Mouse (Mus musculus): ENCODE data around the gene Efl1. TPM values are rescaled to one million over a fixed set of nuclear protein-coding genes. Genes with fewer than 3 reads are reported as not detected.

Gene Efl1
- 20.3 and 22.7 TPM in 2 replicates for polyA plus RNA-seq (2015; fragmentation: Nextera tagmentation; extraction: Ambion mirVana)

DNA sequence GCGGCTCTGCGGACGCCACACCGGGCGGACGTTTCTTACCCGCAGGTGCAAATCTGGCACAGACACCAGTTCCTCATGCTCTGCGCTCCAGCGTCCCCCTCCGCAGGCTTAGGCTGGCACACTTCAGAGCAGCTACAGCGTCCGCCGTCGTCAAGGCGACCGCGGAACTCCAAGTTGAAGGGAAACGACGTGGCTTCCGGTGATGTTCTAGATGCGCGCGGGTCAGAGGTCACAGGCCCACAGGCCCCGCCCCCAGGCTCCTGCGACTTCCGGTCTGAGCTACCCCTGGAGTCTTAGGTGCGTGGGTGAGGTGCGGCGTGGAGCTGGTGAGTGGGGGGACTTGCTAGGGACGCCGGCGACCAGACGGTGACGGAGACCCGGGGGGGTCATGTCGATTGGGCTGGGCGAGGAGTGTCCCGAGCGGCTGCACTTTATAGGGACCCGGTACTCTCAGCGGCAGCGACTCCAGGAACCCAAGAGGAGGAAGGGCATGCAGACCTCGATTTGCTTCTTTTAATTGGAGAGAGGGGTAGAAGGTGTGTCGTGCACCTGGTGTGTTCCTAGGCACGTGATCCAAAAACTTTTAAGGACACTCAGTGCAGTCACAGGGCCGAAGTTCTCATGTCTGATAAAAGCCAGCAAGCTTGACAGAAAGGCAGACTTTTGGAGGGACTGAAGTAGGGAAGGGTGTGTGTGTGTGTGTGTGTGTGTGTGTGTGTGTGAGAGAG is at the start of gene Efl1, which contains the start of gene Saxo2:
Gene Efl1, plus strand, starts transcription at position 262 of the 728 bp plus-strand sequence.
Gene Saxo2, minus strand, starts transcription at position 176 of the 728 bp plus-strand sequence.
- H3K4me2 ChIP-seq: peak within 1 kb of the TSS; percentile 63
- no peaks in the 10 kb centered on the region for H3K27me3 ChIP-seq
- peak within 1 kb of the TSS; percentile 55 for H3K4me3 ChIP-seq
- peak; percentile 90 for ATAC-seq (ENCODE audit: insufficient number of reproducible peaks, low FRiP score, low TSS enrichment, low read depth)
- peaks cover 7% of the 10 kb centered on the region; the same call in 1 of the 2 replicates for H3K36me3 ChIP-seq
- H3K9ac ChIP-seq: peak within 1 kb of the TSS; percentile 55
- under 1% methylated on average over 46 of the region's 46 CpGs for WGBS
- H3K27ac ChIP-seq: peak within 1 kb of the TSS; percentile 54
- H3K4me1 ChIP-seq: peaks cover 10% of the 10 kb centered on the region
- H3K9me3 ChIP-seq: no peaks in the 10 kb centered on the region

DNA sequence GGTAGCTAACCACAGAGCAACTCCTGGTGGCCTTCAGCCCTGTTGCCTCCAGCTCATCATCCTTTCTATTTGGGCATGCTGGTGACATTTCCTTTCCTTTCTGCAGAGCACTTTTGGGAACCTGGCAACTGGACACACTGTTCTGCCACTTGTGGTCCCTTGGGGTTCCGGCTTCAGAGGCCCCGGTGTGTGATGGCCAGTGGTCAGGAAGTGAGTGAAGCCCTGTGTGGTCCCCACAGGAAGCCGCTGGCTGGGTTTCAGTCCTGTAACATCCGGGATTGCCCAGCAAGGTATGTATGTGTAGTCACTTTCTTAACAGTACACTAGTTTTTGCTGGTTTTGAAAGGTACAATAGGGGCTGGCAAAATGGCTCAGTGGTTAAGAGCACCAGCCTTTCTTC is 46.4 kb upstream of the Efl1 start:
- Histone ChIP-seq H3K27me3 (no peaks in the 10 kb centered on the region), H3K27ac (no peak overlapping the region), H3K4me3 (no peak overlapping the region), H3K4me2 (no peak overlapping the region), H3K9ac (no peak overlapping the region), H3K9me3 (no peaks in the 10 kb centered on the region), H3K4me1 (no peaks in the 10 kb centered on the region; the same call in 1 of the 2 replicates), H3K36me3 (0 out of 2 replicates have a peak, but pooled peaks cover 5% of the 10 kb centered on the region)
- no peak for ATAC-seq (ENCODE audit: insufficient number of reproducible peaks, low FRiP score, low TSS enrichment, low read depth)
- WGBS: 80% methylated on average over 4 of the region's 4 CpGs

DNA sequence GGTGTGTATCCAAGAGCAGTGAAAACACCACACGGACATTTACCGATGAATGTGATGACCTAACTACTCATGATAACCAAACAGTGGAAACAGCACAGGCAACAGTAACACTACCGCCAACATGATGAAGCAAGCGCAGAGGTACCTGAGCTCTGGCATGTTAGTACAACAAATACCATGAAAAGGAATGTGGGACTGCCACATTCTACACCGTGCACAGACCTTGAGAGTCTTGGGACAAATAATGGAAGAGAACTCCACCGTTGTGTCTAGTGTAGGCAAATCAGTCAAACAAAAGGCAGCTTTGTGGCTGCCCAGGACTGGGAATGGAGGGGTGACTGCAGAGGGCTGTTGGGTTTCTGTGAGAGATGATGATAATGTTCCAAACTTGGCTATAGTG is 43.0 kb upstream of the Efl1 start:
- ATAC-seq (ENCODE audit: insufficient number of reproducible peaks, low FRiP score, low TSS enrichment, low read depth): no peak
- 77% methylated on average over 6 of the region's 6 CpGs for WGBS
- Histone ChIP-seq H3K4me1 (no peaks in the 10 kb centered on the region; the same call in 1 of the 2 replicates), H3K27me3 (no peaks in the 10 kb centered on the region), H3K36me3 (0 out of 2 replicates have a peak, but pooled peaks cover 5% of the 10 kb centered on the region), H3K4me3 (no peak overlapping the region), H3K9ac (no peak overlapping the region), H3K27ac (no peak overlapping the region), H3K4me2 (no peak overlapping the region), H3K9me3 (no peaks in the 10 kb centered on the region)

DNA sequence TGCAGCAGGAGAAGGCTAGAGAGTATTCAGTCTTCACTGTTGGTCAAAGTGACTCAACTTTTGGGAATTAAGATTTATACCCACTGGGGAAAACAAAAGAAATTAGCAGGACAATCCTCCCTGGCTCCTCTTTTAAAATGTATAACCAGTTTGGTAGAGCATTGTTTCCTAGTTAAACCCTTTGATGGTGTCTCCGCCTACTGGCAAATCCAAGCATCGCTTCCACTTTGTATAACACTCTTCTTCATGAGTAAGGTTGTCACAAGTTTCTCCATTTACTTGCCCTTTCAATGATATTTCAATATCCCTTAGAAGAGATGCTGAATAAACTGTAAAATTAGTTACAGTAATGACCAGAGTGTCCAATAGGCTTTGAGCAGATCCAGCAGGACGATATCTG is 38.8 kb upstream of the Efl1 start:
- Histone ChIP-seq H3K4me3 (no peak overlapping the region), H3K9ac (no peak overlapping the region), H3K9me3 (no peaks in the 10 kb centered on the region), H3K4me1 (no peaks in the 10 kb centered on the region), H3K4me2 (no peak overlapping the region), H3K27ac (no peak overlapping the region), H3K27me3 (no peaks in the 10 kb centered on the region), H3K36me3 (no peaks in the 10 kb centered on the region)
- ATAC-seq (ENCODE audit: insufficient number of reproducible peaks, low FRiP score, low TSS enrichment, low read depth): no peak
- WGBS: 71% methylated on average over 3 of the region's 3 CpGs

DNA sequence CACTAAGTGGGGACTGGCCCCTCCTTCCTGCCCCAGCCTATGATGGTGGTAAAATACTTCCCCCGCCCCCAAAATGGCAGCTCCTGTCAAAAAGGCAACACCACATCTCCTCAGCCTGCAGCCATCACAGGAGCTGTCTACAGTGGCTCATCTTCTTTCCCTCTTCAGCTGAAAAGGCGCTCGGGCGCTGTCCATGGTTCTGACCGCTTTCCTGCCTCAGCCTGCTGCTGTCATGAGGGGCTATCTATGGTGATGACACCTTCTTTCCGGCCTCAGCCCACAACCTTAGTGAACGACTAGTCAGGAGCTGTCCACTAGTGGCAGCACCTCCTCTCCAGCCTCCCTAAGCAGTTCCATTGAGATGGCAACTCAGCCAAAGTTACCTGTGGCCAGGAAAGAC is 23.1 kb upstream of the Efl1 start:
- H3K27ac ChIP-seq: no peak overlapping the region
- H3K4me3 ChIP-seq: no peak overlapping the region
- H3K27me3 ChIP-seq: no peaks in the 10 kb centered on the region
- H3K9ac ChIP-seq: no peak overlapping the region
- no peak overlapping the region for H3K4me2 ChIP-seq
- H3K36me3 ChIP-seq: no peaks in the 10 kb centered on the region
- WGBS: 13% methylated on average over 7 of the region's 7 CpGs
- H3K4me1 ChIP-seq: no peaks in the 10 kb centered on the region
- no peaks in the 10 kb centered on the region for H3K9me3 ChIP-seq
- ATAC-seq (ENCODE audit: insufficient number of reproducible peaks, low FRiP score, low TSS enrichment, low read depth): no peak

DNA sequence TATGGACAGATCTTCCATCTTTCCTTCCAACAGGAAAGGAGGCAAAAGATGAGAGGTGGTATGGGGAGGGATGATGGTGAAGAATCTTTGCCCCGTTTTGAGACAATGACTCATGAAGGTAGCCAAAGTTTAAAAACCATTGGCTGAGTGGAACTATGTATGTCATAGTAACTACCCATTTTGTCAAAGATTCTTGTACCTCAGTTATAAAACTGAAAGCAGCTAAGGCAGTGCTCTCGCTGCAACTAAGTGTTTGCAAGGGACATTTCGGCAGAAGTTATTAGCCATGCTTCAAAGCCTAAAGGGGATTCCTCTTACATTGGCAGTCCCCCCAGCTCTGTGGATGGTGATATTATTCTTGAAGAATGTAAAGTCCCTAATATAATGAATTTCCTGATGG is 1.2 kb upstream of the Efl1 start:
- Histone ChIP-seq H3K9me3 (no peaks in the 10 kb centered on the region), H3K9ac (no peak overlapping the region), H3K4me3 (no peak overlapping the region), H3K27me3 (no peaks in the 10 kb centered on the region), H3K4me1 (peaks cover 10% of the 10 kb centered on the region), H3K36me3 (peaks cover 3% of the 10 kb centered on the region; the same call in 1 of the 2 replicates), H3K27ac (no peak overlapping the region), H3K4me2 (no peak overlapping the region)
- WGBS: 87% methylated on average over 3 of the region's 3 CpGs
- ATAC-seq (ENCODE audit: insufficient number of reproducible peaks, low FRiP score, low TSS enrichment, low read depth): no peak

DNA sequence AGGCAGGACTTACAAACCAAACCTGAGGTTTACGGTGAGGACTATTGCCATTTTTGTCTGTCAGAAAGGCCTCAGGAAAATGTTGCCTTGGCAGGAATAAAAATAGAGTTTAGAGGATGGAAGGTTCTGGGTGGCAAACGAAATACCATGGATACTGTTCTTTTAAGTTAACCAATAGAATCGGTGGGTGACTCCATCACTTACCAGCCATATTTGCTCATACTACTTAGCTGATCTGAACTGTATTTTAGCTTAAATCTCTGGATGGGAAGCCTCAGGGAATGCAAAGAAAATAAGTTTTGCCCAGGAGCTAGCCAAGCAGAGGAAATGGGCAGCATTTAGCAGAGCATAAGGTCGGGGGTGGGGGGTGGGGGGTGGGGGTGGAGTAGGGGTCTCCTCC is 505 bp upstream of the Efl1 start:
- peak overlapping the region; percentile 55 for H3K4me3 ChIP-seq
- H3K4me1 ChIP-seq: peaks cover 10% of the 10 kb centered on the region
- H3K27me3 ChIP-seq: no peaks in the 10 kb centered on the region
- whole genome bisulfite sequencing: 29% methylated on average over 4 of the region's 4 CpGs
- peaks cover 4% of the 10 kb centered on the region; the same call in 1 of the 2 replicates for H3K36me3 ChIP-seq
- no peaks in the 10 kb centered on the region for H3K9me3 ChIP-seq
- peak overlapping the region; percentile 63 for H3K4me2 ChIP-seq
- ATAC-seq (ENCODE audit: insufficient number of reproducible peaks, low FRiP score, low TSS enrichment, low read depth): no peak; the same call in 1 of the 2 replicates
- no peak overlapping the region for H3K27ac ChIP-seq
- H3K9ac ChIP-seq: peak overlapping the region; percentile 55; the same call in 1 of the 2 replicates

DNA sequence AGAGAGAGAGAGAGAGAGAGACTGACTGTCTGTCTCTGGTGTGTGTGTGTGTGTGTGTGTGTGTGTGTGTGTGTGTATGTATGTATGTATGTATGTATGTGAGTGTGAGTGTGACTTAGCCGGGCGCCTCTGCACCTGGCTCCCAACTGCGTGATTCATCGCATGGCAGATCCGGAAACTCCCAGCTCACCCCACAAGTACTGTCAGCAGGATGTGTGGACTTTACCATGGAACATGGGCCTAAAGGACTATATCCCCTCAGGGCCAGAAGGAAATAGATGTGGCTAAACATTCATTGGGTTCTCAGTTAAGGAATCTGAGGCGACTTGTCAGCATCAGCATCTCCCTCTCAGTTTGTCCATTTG is 649 bp downstream of the Efl1 start:
- H3K4me2 ChIP-seq: peak overlapping the region; percentile 63
- no peak for ATAC-seq (ENCODE audit: insufficient number of reproducible peaks, low FRiP score, low TSS enrichment, low read depth)

DNA sequence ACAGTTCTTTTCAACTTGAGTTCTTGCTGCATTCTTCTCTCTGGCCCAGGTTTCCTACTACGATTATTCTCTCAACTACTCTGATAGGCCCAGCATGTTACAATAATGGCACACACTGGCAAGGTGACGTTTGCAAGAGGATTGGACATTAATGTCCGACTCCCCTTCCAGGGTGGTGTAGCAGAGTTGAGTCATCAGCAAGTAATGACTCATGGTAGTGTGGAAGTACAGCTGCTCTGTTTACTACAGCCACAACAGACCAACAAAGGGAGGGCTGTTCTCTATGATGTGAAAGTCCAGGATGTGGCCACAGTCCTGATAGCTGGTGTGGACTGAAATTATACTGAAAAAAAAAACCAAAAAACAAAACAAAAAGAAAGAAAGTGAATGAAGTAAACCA is 16.2 kb downstream of the Efl1 start:
- no peaks in the 10 kb centered on the region for H3K9me3 ChIP-seq
- H3K36me3 ChIP-seq: peaks cover 32% of the 10 kb centered on the region
- no peak for ATAC-seq (ENCODE audit: insufficient number of reproducible peaks, low FRiP score, low TSS enrichment, low read depth)
- no peaks in the 10 kb centered on the region for H3K27me3 ChIP-seq
- H3K4me3 ChIP-seq: no peak overlapping the region
- no peak overlapping the region for H3K27ac ChIP-seq
- no peak overlapping the region for H3K4me2 ChIP-seq
- 82% methylated on average over 3 of the region's 3 CpGs for WGBS
- H3K4me1 ChIP-seq: no peaks in the 10 kb centered on the region
- no peak overlapping the region for H3K9ac ChIP-seq

More for the DNA sequence above, 649 bp downstream of the Efl1 start:
- Histone ChIP-seq H3K36me3 (peaks cover 7% of the 10 kb centered on the region; the same call in 1 of the 2 replicates), H3K4me3 (peak overlapping the region; percentile 55), H3K4me1 (peaks cover 10% of the 10 kb centered on the region), H3K27me3 (no peaks in the 10 kb centered on the region), H3K9ac (peak overlapping the region; percentile 55), H3K27ac (no peak overlapping the region), H3K9me3 (no peaks in the 10 kb centered on the region)
- 26% methylated on average over 6 of the region's 6 CpGs for WGBS

DNA sequence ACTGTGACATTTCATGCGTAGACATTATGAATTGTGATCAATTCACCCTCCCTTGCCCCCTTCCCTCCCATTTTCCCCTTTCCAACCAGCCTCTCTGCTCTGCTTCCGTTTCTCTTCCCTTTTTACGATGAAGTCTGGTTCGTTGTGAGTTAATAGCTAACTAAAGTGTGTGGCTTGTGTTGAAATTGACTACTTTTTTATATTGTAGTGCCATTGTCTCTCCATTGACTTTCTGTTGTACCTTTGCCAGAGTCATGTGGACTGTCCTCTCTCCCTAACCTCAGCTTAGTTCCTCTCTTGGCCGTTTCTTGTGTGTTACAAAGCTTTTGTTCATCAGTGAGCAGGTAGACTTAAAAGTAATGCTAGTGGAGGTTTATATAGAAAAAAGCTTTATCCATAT is 27.6 kb downstream of the Efl1 start:
- H3K9ac ChIP-seq: no peak overlapping the region
- H3K4me3 ChIP-seq: no peak overlapping the region
- H3K9me3 ChIP-seq: no peaks in the 10 kb centered on the region
- WGBS: 60% methylated on average over 5 of the region's 5 CpGs
- no peaks in the 10 kb centered on the region for H3K27me3 ChIP-seq
- H3K4me2 ChIP-seq: no peak overlapping the region
- no peaks in the 10 kb centered on the region for H3K4me1 ChIP-seq
- no peak for ATAC-seq (ENCODE audit: insufficient number of reproducible peaks, low FRiP score, low TSS enrichment, low read depth)
- peaks cover 36% of the 10 kb centered on the region for H3K36me3 ChIP-seq
- no peak overlapping the region for H3K27ac ChIP-seq

DNA sequence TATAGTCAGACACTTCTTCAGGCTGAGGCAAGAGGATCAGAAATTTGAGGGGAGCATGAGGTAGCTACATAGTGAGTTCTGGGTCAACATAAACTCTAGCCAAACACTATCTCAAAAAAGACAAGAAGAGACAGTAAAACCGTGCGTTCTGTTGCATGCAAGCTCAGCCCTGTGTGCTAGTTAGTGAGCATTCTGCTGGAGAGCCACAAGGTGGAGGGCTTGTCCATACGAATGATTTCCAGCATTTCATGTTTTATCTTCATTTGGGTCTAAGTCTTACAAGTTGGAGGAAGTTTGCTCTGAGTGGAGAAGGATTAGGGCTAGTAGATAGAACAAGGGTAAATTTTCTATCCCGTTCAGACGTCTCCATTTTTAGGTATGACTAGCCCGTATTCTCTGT is 28.4 kb downstream of the Efl1 start:
- H3K4me3 ChIP-seq: no peak overlapping the region
- H3K27me3 ChIP-seq: no peaks in the 10 kb centered on the region
- H3K9me3 ChIP-seq: no peaks in the 10 kb centered on the region
- no peak overlapping the region for H3K27ac ChIP-seq
- H3K36me3 ChIP-seq: peaks cover 38% of the 10 kb centered on the region
- no peak overlapping the region for H3K4me2 ChIP-seq
- H3K9ac ChIP-seq: no peak overlapping the region
- 77% methylated on average over 6 of the region's 6 CpGs for WGBS
- H3K4me1 ChIP-seq: no peaks in the 10 kb centered on the region
- no peak for ATAC-seq (ENCODE audit: insufficient number of reproducible peaks, low FRiP score, low TSS enrichment, low read depth)

DNA sequence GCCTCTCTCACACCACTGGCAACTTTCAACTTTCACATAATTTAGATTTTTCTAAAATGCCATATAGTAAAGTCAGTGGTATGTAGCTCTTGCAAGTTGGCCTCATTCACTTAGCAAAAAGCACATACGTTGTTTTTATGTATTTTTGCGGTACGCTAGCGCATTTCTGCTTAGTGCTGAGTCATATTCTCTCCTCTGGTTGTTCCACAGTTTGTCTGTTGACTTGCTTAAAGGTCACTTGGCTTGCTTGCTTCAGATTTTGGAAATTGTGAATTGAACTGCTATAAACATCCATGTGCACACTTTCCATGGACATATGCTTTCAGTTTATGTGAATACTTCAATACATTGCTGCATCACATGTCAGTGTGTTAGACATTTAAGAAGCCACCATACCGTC is 31.5 kb downstream of the Efl1 start:
- no peaks in the 10 kb centered on the region for H3K9me3 ChIP-seq
- H3K36me3 ChIP-seq: peaks cover 42% of the 10 kb centered on the region
- H3K4me1 ChIP-seq: no peaks in the 10 kb centered on the region
- no peak overlapping the region for H3K9ac ChIP-seq
- no peaks in the 10 kb centered on the region for H3K27me3 ChIP-seq
- ATAC-seq (ENCODE audit: insufficient number of reproducible peaks, low FRiP score, low TSS enrichment, low read depth): no peak
- 80% methylated on average over 5 of the region's 5 CpGs for WGBS
- H3K4me2 ChIP-seq: no peak overlapping the region
- H3K27ac ChIP-seq: no peak overlapping the region
- no peak overlapping the region for H3K4me3 ChIP-seq

Measured in limb, embryonic 15.5 days (tissue).